Mouse (Mus musculus): ENCODE results near the gene Trp53bp1. TPM values are rescaled to one million over a fixed set of nuclear protein-coding genes. Genes with fewer than 3 reads are reported as not detected.

The Trp53bp1 gene
- polyA plus RNA-seq, 1 experiment = 22.7 TPM

DNA sequence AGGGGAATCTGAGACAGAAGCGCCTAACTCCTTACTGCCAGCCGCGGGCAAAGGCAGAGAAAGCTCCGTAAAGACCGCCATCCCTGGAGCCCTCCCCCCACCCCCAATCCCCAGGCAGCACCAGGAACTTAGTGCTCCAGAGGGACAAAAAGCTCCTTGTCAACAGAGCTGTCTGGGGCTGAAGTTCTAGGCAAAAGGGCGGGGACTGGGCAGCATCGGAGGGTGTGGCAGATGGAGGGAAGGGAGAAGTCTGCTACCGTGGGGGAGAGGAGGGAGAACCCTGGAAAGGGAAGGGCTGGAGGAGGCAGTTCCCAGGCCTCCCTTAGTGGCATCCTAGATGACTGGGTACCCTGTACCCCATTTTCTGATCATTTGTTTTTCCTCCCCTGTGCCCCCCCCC, 26.9 kb upstream of the Trp53bp1 start:
- TF ChIP-seq REST (IDR thresholded peaks at IDR 0.05; ENCODE audit: insufficient read depth, insufficient read length) (no peak), MAX (IDR thresholded peaks at IDR 0.05; ENCODE audit: low read depth) (no peak)
- Histone ChIP-seq H3K79me2 (ENCODE audit: control insufficient read depth, insufficient read depth) (peaks cover 20% of the 10 kb centered on the region), H3K27me3 (ENCODE audit: control insufficient read depth, insufficient read depth, insufficient read length) (no peaks in the 10 kb centered on the region), H3K4me3 (no peak overlapping the region), H3K36me3 (ENCODE audit: control insufficient read depth, insufficient read depth) (peaks cover 21% of the 10 kb centered on the region), H3ac (ENCODE audit: control insufficient read depth, insufficient read length) (no peak overlapping the region), H3K4me2 (ENCODE audit: low read depth) (no peak overlapping the region)

DNA sequence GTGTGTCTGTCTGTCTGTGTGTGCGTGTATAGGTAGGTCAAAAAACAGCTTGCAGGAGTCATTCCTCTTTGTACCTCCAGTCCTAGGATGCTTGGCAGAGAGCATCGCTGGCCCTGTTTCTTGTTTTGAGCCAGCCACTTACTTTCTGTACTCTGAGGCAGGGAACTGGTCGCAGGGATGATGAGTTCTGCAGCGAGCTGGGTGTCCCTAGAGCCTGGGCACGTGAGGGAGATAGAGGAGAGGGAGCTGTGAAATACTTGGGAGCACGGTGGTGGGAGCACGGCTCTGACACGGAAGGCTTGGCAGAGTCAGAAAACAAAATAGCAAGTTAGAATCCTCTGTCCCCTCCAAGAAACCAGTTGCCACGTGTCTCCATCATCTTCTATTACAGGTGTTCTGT, 26.5 kb upstream of the Trp53bp1 start:
- Histone ChIP-seq H3K36me3 (ENCODE audit: control insufficient read depth, insufficient read depth) (peaks cover 21% of the 10 kb centered on the region), H3ac (ENCODE audit: control insufficient read depth, insufficient read length) (no peak overlapping the region), H3K27me3 (ENCODE audit: control insufficient read depth, insufficient read depth, insufficient read length) (no peaks in the 10 kb centered on the region), H3K79me2 (ENCODE audit: control insufficient read depth, insufficient read depth) (peaks cover 20% of the 10 kb centered on the region), H3K4me3 (no peak overlapping the region), H3K4me2 (ENCODE audit: low read depth) (peak overlapping the region; percentile 97)
- TF ChIP-seq POLR2AphosphoS2 (IDR thresholded peaks at IDR 0.05; ENCODE audit: insufficient read length, low read depth) = no peak
- TF ChIP-seq TCF12 (IDR thresholded peaks at IDR 0.05; ENCODE audit: insufficient read depth, poor library complexity, severe bottlenecking) = no peak
- no peak for TF ChIP-seq MAX (IDR thresholded peaks at IDR 0.05; ENCODE audit: low read depth)
- TF ChIP-seq MYOG (IDR thresholded peaks at IDR 0.05; ENCODE audit: control insufficient read depth in 1 of 3, insufficient read depth in 1 of 3, insufficient read length in 2 of 3, low read depth in 2 of 3) = no peak
- no peak for TF ChIP-seq REST (IDR thresholded peaks at IDR 0.05; ENCODE audit: insufficient read depth, insufficient read length)
- no peak for TF ChIP-seq E2F4 (IDR thresholded peaks at IDR 0.05; ENCODE audit: insufficient read depth)
- no peak for TF ChIP-seq MYOD1 (IDR thresholded peaks at IDR 0.05; ENCODE audit: control insufficient read depth in 1 of 3, insufficient read length in 2 of 3, low read depth in 2 of 3)
- TF ChIP-seq POLR2A (IDR thresholded peaks at IDR 0.05; ENCODE audit: insufficient read length, low read depth) = no peak

- Histone ChIP-seq H3K36me3 (ENCODE audit: control insufficient read depth, insufficient read depth) (peaks cover 18% of the 10 kb centered on the region), H3K4me2 (ENCODE audit: low read depth) (peak overlapping the region; percentile 97), H3K79me2 (ENCODE audit: control insufficient read depth, insufficient read depth) (peaks cover 20% of the 10 kb centered on the region), H3K4me3 (peak overlapping the region; percentile 93), H3K27me3 (ENCODE audit: control insufficient read depth, insufficient read depth, insufficient read length) (no peaks in the 10 kb centered on the region), H3ac (ENCODE audit: control insufficient read depth, insufficient read length) (no peak overlapping the region)
- TF ChIP-seq POLR2AphosphoS2 (IDR thresholded peaks at IDR 0.05; ENCODE audit: insufficient read length, low read depth) = no peak
- TF ChIP-seq MAX (IDR thresholded peaks at IDR 0.05; ENCODE audit: low read depth) = no peak
- no peak for TF ChIP-seq REST (IDR thresholded peaks at IDR 0.05; ENCODE audit: insufficient read depth, insufficient read length)
- no peak for TF ChIP-seq POLR2A (IDR thresholded peaks at IDR 0.05; ENCODE audit: insufficient read length, low read depth)
- TF ChIP-seq TCF12 (IDR thresholded peaks at IDR 0.05; ENCODE audit: insufficient read depth, poor library complexity, severe bottlenecking) = no peak
- no peak for TF ChIP-seq CEBPB (IDR thresholded peaks at IDR 0.05; ENCODE audit: insufficient read depth, poor library complexity, severe bottlenecking)
- TF ChIP-seq E2F4 (IDR thresholded peaks at IDR 0.05; ENCODE audit: insufficient read depth) = no peak
- no peak for TF ChIP-seq SRF (IDR thresholded peaks at IDR 0.05; ENCODE audit: control insufficient read depth, insufficient read length, low read depth)
Measured at GRCm38 (mm10) chr2:121296754-121297231, 25.6 kb upstream of the Trp53bp1 start.

DNA sequence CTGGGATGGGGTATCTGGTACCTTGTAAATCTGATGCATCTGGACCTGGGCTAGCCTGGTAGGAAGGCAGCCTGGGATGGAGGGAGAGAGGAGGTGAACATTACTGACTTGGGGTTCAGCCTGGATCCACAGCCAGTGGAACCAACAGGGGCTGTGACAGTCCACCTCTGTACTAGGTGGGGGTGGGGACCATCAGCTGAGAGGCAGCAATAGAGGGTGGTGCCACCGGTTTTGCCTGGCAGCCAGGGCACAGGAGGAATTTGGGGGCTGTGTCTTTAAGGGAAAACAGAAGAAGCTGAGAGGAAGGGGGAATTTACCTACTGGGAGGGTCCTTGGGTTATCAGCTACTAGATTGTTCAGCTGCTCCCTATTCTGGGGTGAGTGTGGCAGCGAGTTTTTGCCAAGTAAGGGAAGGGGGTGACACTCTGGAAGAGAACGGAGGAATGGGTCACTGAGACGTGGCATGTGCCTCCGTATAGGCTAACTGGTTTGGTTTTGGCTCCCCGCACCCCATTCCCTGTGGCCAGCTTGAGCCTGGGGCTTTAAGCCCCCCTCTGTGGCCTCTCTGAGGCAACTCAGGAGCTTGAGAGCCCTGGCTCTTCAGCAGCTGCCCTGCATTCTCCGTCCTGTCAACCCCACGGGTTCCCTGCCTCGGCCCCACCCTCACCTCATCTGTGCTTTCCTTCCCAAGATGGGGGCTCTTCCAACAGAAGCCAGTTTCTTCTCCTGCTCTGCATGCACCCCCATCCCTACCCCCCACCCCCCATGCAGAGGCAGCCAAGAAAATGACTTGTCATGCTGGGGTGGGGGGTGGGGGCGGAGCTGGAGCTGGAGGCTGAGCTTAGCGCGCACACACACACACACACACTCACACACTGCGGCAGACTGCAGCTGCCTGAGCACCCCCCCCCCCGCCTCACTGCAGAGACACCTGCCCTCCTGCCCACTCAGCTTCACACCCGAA, 24.7 kb upstream of the Trp53bp1 start:
- Histone ChIP-seq H3K79me2 (ENCODE audit: control insufficient read depth, insufficient read depth) (peaks cover 20% of the 10 kb centered on the region), H3K4me3 (peak overlapping the region; percentile 93), H3ac (ENCODE audit: control insufficient read depth, insufficient read length) (peak overlapping the region; percentile 57), H3K27me3 (ENCODE audit: control insufficient read depth, insufficient read depth, insufficient read length) (no peaks in the 10 kb centered on the region), H3K4me2 (ENCODE audit: low read depth) (peak overlapping the region; percentile 97), H3K36me3 (ENCODE audit: control insufficient read depth, insufficient read depth) (peaks cover 11% of the 10 kb centered on the region)
- TF ChIP-seq MYOG (IDR thresholded peaks at IDR 0.05; ENCODE audit: control insufficient read depth in 1 of 3, insufficient read depth in 1 of 3, insufficient read length in 2 of 3, low read depth in 2 of 3) (peak in 2 of 3 experiments; percentile 74 to 81), POLR2AphosphoS2 (IDR thresholded peaks at IDR 0.05; ENCODE audit: insufficient read length, low read depth) (peak; percentile 30), TCF12 (IDR thresholded peaks at IDR 0.05; ENCODE audit: insufficient read depth, poor library complexity, severe bottlenecking) (no peak), POLR2A (IDR thresholded peaks at IDR 0.05; ENCODE audit: insufficient read length, low read depth) (peak; percentile 9), USF1 (IDR thresholded peaks at IDR 0.05; ENCODE audit: low read depth) (no peak), REST (IDR thresholded peaks at IDR 0.05; ENCODE audit: insufficient read depth, insufficient read length) (no peak), MAX (IDR thresholded peaks at IDR 0.05; ENCODE audit: low read depth) (no peak), TCF3 (IDR thresholded peaks at IDR 0.05; ENCODE audit: insufficient read length, low read depth) (peak; percentile 16), SRF (IDR thresholded peaks at IDR 0.05; ENCODE audit: control insufficient read depth, insufficient read length, low read depth) (no peak), E2F4 (IDR thresholded peaks at IDR 0.05; ENCODE audit: insufficient read depth) (no peak), CEBPB (IDR thresholded peaks at IDR 0.05; ENCODE audit: insufficient read depth, poor library complexity, severe bottlenecking) (no peak), MYOD1 (IDR thresholded peaks at IDR 0.05; ENCODE audit: control insufficient read depth in 1 of 3, insufficient read length in 2 of 3, low read depth in 2 of 3) (peak; percentile 26 to 86 (median 57))
